Mouse (Mus musculus): ENCODE results near the gene Hspa1l. TPM values are rescaled to one million over a fixed set of nuclear protein-coding genes. Genes with fewer than 3 reads are reported as not detected.
"Not testable (repeated sequence)": the region's sequence is repeated elsewhere in the genome, so short reads cannot be mapped to it uniquely, and the experiment has no call there.

Hspa1l gene
- polyA plus RNA-seq, 1 experiment from 2014 or later: 2.0 TPM

GRCm38 (mm10) chr17:34946486-34947140 lies 25.9 kb upstream of the Hspa1l start:
- 87% methylated on average over 5 of the region's 5 CpGs for WGBS

GRCm38 (mm10) chr17:34947606-34948005 lies 24.9 kb upstream of the Hspa1l start:
- H3K4me1 ChIP-seq (ENCODE audit: control insufficient read depth, insufficient read depth, low read length): peaks cover 4% of the 10 kb centered on the region; the same call in 1 of the 2 replicates
- no peak overlapping the region for H3K9ac ChIP-seq (replicated peaks; ENCODE audit: low read length)
- ATAC-seq (replicated peaks; ENCODE audit: insufficient number of reproducible peaks, low FRiP score, low TSS enrichment, low read depth) (no peak), DNase-seq (ENCODE audit: low spot score) (peak; percentile 67)
- H3K27ac ChIP-seq (replicated peaks; ENCODE audit: low read depth, low read length): no peak overlapping the region
- no peaks in the 10 kb centered on the region for H3K27me3 ChIP-seq (ENCODE audit: control insufficient read depth, insufficient read depth, low read length)
- peaks cover 12% of the 10 kb centered on the region for H3K36me3 ChIP-seq (replicated peaks; ENCODE audit: control insufficient read depth, insufficient read depth, low read depth, low read length)
- no peak overlapping the region for H3K4me3 ChIP-seq (ENCODE audit: low read depth, low read length)
- H3K4me2 ChIP-seq (ENCODE audit: low read depth, low read length): no peak overlapping the region
- WGBS: 28% methylated on average over 8 of the region's 8 CpGs
- H3K9me3 ChIP-seq (replicated peaks; ENCODE audit: control insufficient read depth, low read length): no peaks in the 10 kb centered on the region

More at GRCm38 (mm10) chr17:34946486-34947140, 25.9 kb upstream of the Hspa1l start:
- Histone ChIP-seq H3K9me3 (replicated peaks; ENCODE audit: control insufficient read depth, low read length) (no peaks in the 10 kb centered on the region), H3K27me3 (ENCODE audit: control insufficient read depth, insufficient read depth, low read length) (no peaks in the 10 kb centered on the region), H3K4me1 (ENCODE audit: control insufficient read depth, insufficient read depth, low read length) (peaks cover 4% of the 10 kb centered on the region; the same call in 1 of the 2 replicates), H3K4me2 (ENCODE audit: low read depth, low read length) (no peak overlapping the region), H3K36me3 (replicated peaks; ENCODE audit: control insufficient read depth, insufficient read depth, low read depth, low read length) (peaks cover 12% of the 10 kb centered on the region), H3K4me3 (ENCODE audit: low read depth, low read length) (no peak overlapping the region), H3K27ac (replicated peaks; ENCODE audit: low read depth, low read length) (no peak overlapping the region), H3K9ac (replicated peaks; ENCODE audit: low read length) (no peak overlapping the region)
- DNase-seq (ENCODE audit: low spot score) (no peak), ATAC-seq (replicated peaks; ENCODE audit: insufficient number of reproducible peaks, low FRiP score, low TSS enrichment, low read depth) (no peak)

DNA sequence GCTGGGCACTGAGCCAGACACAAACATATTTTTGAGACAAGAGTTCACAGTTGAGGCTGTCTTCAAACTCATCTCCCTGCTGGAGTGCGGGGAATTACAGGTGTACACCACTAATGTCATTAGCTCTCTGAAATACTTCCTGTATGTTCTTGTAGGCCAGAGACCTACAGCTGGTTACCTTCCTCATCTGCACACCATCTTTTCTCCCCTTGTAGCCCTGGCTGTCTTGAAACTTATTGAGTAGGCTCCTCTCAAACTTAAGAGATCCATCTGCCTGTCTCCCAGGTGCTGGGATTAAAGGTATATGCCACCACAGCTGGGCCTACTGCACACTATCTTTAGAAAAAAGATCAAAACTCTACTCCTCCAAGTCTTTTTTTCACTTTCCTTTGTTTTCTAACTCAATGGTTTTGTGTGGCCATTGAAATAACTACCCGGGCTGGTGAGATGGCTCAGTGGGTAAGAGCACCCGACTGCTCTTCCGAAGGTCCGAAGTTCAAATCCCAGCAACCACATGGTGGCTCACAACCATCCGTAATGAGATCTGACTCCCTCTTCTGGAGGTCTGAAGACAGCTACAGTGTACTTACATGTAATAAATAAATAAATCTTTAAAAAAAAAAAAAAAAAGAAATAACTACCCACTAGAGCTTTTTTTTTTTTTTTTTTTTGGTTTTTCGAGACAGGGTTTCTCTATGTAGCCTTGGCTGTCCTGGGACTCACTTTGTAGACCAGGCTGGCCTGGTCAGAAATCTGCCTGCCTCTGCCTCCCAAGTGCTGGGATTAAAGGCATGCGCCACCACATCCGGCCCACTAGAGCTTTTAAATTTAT lies 23.6 kb upstream of the Hspa1l start:
- ATAC-seq (replicated peaks; ENCODE audit: insufficient number of reproducible peaks, low FRiP score, low TSS enrichment, low read depth); H3K27me3 ChIP-seq (ENCODE audit: control insufficient read depth, insufficient read depth, low read length); H3K4me3 ChIP-seq (ENCODE audit: low read depth, low read length); H3K4me2 ChIP-seq (ENCODE audit: low read depth, low read length); H3K9me3 ChIP-seq (replicated peaks; ENCODE audit: control insufficient read depth, low read length); H3K9ac ChIP-seq (replicated peaks; ENCODE audit: low read length); H3K27ac ChIP-seq (replicated peaks; ENCODE audit: low read depth, low read length); DNase-seq (ENCODE audit: low spot score); H3K4me1 ChIP-seq (ENCODE audit: control insufficient read depth, insufficient read depth, low read length): not testable (repeated sequence)
- H3K36me3 ChIP-seq (replicated peaks; ENCODE audit: control insufficient read depth, insufficient read depth, low read depth, low read length): peaks cover 12% of the 10 kb centered on the region
- WGBS: 61% methylated on average over 9 of the region's 9 CpGs

GRCm38 (mm10) chr17:34949553-34949969 lies 22.9 kb upstream of the Hspa1l start:
- 34% methylated on average over 4 of the region's 4 CpGs for WGBS
- Histone ChIP-seq H3K27me3 (ENCODE audit: control insufficient read depth, insufficient read depth, low read length) (no peaks in the 10 kb centered on the region), H3K4me1 (ENCODE audit: control insufficient read depth, insufficient read depth, low read length) (peaks cover 4% of the 10 kb centered on the region; the same call in 1 of the 2 replicates), H3K4me3 (ENCODE audit: low read depth, low read length) (peak overlapping the region; percentile 4; the same call in 1 of the 2 replicates), H3K36me3 (replicated peaks; ENCODE audit: control insufficient read depth, insufficient read depth, low read depth, low read length) (peaks cover 12% of the 10 kb centered on the region), H3K9me3 (replicated peaks; ENCODE audit: control insufficient read depth, low read length) (no peaks in the 10 kb centered on the region), H3K4me2 (ENCODE audit: low read depth, low read length) (no peak overlapping the region), H3K27ac (replicated peaks; ENCODE audit: low read depth, low read length) (0 out of 2 replicates have a peak overlapping the region, but pooled peaks have one; percentile 16), H3K9ac (replicated peaks; ENCODE audit: low read length) (no peak overlapping the region)
- ATAC-seq (replicated peaks; ENCODE audit: insufficient number of reproducible peaks, low FRiP score, low TSS enrichment, low read depth) (no peak), DNase-seq (ENCODE audit: low spot score) (no peak)

DNA sequence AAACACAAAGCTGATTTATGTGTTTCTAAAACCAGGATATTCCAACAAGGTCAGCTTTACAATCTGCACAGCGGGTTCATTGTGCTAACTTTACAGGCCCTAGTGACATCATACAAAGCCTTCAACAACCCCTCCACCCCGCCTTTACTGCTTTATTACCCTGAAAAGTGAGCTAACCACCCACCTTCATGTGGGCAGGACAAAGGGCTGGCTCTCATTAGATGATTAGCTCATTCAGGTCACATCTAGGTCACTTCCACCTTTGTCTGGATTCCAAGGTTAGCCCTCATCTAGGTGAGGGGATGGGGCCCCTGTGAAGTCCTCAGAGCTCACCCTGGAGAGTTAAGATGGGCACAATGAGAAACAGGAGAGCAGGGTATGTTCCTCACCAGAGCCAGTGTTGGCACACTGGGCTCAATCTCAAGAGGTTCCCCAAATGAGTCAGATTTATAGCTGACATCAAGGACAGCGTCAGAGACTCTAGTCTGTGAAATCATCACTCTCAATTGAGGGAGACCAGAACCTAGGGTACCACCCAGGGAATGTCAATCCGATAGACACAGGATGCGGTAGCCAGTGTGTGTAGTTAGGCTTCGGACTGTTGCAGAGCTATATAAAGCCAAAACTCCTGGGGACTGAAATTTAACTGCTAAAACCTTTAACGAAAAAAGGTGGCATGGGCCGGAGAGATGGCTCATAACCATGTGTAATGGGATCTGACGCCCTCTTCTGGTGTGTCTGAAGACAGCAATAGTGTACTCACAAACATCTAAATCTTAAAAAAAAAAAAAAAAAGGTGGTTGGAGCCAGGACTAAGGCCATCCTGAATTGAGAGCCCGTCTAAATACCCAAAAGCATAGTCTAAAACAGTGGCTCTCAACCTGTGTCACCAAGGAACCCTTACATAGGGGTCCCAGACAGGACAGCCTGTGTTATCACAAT lies 21.7 kb upstream of the Hspa1l start:
- no peak for DNase-seq (ENCODE audit: low spot score)

GRCm38 (mm10) chr17:34951636-34952377 lies 20.7 kb upstream of the Hspa1l start:
- Histone ChIP-seq H3K4me3 (ENCODE audit: low read depth, low read length) (peak overlapping the region; percentile 97), H3K27ac (replicated peaks; ENCODE audit: low read depth, low read length) (peak overlapping the region; percentile 93), H3K36me3 (replicated peaks; ENCODE audit: control insufficient read depth, insufficient read depth, low read depth, low read length) (peaks cover 12% of the 10 kb centered on the region), H3K4me2 (ENCODE audit: low read depth, low read length) (peak overlapping the region; percentile 42), H3K27me3 (ENCODE audit: control insufficient read depth, insufficient read depth, low read length) (no peaks in the 10 kb centered on the region), H3K9ac (replicated peaks; ENCODE audit: low read length) (peak overlapping the region; percentile 99), H3K4me1 (ENCODE audit: control insufficient read depth, insufficient read depth, low read length) (peaks cover 4% of the 10 kb centered on the region; the same call in 1 of the 2 replicates), H3K9me3 (replicated peaks; ENCODE audit: control insufficient read depth, low read length) (no peaks in the 10 kb centered on the region)
- under 1% methylated on average over 29 of the region's 29 CpGs for WGBS
- ATAC-seq (replicated peaks; ENCODE audit: insufficient number of reproducible peaks, low FRiP score, low TSS enrichment, low read depth) (peak; percentile 41; the same call in 1 of the 2 replicates), DNase-seq (ENCODE audit: low spot score) (no peak)

More for the DNA sequence above, 21.7 kb upstream of the Hspa1l start:
- Histone ChIP-seq H3K27me3 (ENCODE audit: control insufficient read depth, insufficient read depth, low read length) (no peaks in the 10 kb centered on the region), H3K36me3 (replicated peaks; ENCODE audit: control insufficient read depth, insufficient read depth, low read depth, low read length) (peaks cover 12% of the 10 kb centered on the region), H3K4me3 (ENCODE audit: low read depth, low read length) (peak overlapping the region; percentile 97), H3K4me2 (ENCODE audit: low read depth, low read length) (peak overlapping the region; percentile 42), H3K4me1 (ENCODE audit: control insufficient read depth, insufficient read depth, low read length) (peaks cover 4% of the 10 kb centered on the region; the same call in 1 of the 2 replicates), H3K27ac (replicated peaks; ENCODE audit: low read depth, low read length) (peak overlapping the region; percentile 93), H3K9me3 (replicated peaks; ENCODE audit: control insufficient read depth, low read length) (no peaks in the 10 kb centered on the region), H3K9ac (replicated peaks; ENCODE audit: low read length) (peak overlapping the region; percentile 99)
- WGBS: 31% methylated on average over 10 of the region's 10 CpGs
- ATAC-seq (replicated peaks; ENCODE audit: insufficient number of reproducible peaks, low FRiP score, low TSS enrichment, low read depth): no peak
